Mouse (Mus musculus) G1E (cell line): Measurements from ENCODE around the gene Taf4. TPM values are rescaled to one million over a fixed set of nuclear protein-coding genes. Genes with fewer than 3 reads are reported as not detected.

Experiments used
- ATAC-seq: 2 replicates; pipeline ENCODE4 v1.8.0; 2016; ENCODE audit warnings: mild to moderate bottlenecking; ENCODE audit not compliant: insufficient number of reproducible peaks, poor library complexity, low FRiP score, severe bottlenecking; ENCODE audit errors: extremely low read depth
- DNase-seq: peaks from one replicate; pipeline ENCODE4 v3.0.0; 2012; ENCODE audit warnings: low spot score
- H3K27me3 ChIP-seq: 2 replicates; pipeline ENCODE4 v1.6.1; 2012; ENCODE audit warnings: mild to moderate bottlenecking, low read length, inconsistent platforms; ENCODE audit not compliant: insufficient read depth
- H3K36me3 ChIP-seq: replicated peaks from 2 replicates; pipeline ENCODE3; 2012; ENCODE audit warnings: mild to moderate bottlenecking, inconsistent platforms
- H3K4me1 ChIP-seq: 2 replicates; pipeline ENCODE4 v1.6.1; 2012; ENCODE audit warnings: low read depth, low read length, inconsistent platforms, mixed read lengths; ENCODE audit not compliant: insufficient read depth
- H3K4me3 ChIP-seq: 2 replicates; pipeline ENCODE4 v1.5.1; 2012; ENCODE audit warnings: low read depth, mild to moderate bottlenecking, inconsistent platforms, low read length, moderate library complexity, mixed read lengths
- H3K9me3 ChIP-seq: replicated peaks from 2 replicates; pipeline ENCODE4 v1.6.1; 2012; ENCODE audit warnings: inconsistent platforms
- CTCF ChIP-seq: IDR thresholded peaks from 2 replicates; pipeline ENCODE4 v1.5.1; 2012; ENCODE audit warnings: low read depth, low read length, inconsistent platforms, mixed read lengths
- GATA1 ChIP-seq: IDR thresholded peaks from 2 replicates; pipeline ENCODE4 v1.6.1; 2012; ENCODE audit warnings: borderline replicate concordance, low read length, inconsistent platforms, mixed read lengths
- GATA2 ChIP-seq: IDR thresholded peaks from 2 replicates; pipeline ENCODE4 v1.6.1; 2012; ENCODE audit warnings: low read depth, low read length, inconsistent platforms, borderline replicate concordance
- POLR2AphosphoS5 ChIP-seq: IDR thresholded peaks from 2 replicates; pipeline ENCODE4 v1.6.1; 2012; ENCODE audit warnings: low read depth, low read length, inconsistent platforms; ENCODE audit not compliant: insufficient replicate concordance
- TAL1 ChIP-seq: conservative IDR thresholded peaks from 2 replicates; pipeline ENCODE4 v1.6.1; 2012; ENCODE audit warnings: low read depth, low read length, inconsistent platforms, mixed read lengths
- polyA plus RNA-seq: library from polyadenylated mRNA; stranded (reverse); fragments of >175 nt; gene quantifications from 2 replicates; pipeline ENCODE4 v1.2.3, GENCODE M21; 2012
- total RNA-seq, 2 experiments: library from RNA; stranded (forward) in 1 of 2; stranded (reverse) in 1 of 2; fragments of 200-1000 nt in 1 of 2; fragments of >200 nt in 1 of 2; fragmentation: Nextera tagmentation in 1 of 2; gene quantifications; 2 replicates each; pipeline ENCODE4 v1.2.3; 2014 to 2017

Taf4 gene
- total and polyA plus RNA-seq, 3 experiments = 14.2 to 37.3 (median 29.3) TPM

DNA sequence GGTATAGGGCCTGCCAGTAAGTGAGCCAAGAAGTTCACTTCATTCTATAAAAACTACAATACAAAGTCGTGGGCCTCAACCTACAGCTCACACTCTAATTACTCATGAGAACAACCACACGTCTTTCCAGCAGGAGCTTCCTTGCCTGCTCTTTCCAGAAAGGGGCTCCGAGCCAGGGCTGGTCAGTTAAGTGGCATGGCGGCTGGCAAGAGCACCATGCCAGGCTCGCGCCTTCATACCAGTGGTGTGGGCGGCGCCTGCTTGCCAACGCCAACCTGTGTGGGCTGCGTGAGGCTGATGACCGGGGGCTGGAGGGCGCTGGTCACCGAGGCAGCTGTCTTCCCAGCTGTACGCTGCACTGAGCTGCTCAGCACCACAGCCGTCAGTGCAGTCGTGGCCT, 44.7 kb downstream of the Taf4 start:
- peaks cover 8% of the 10 kb centered on the region; the same call in 1 of the 2 replicates for H3K4me1 ChIP-seq
- no peak overlapping the region for H3K4me3 ChIP-seq
- peaks cover 97% of the 10 kb centered on the region for H3K36me3 ChIP-seq
- H3K27me3 ChIP-seq = no peaks in the 10 kb centered on the region
- no peak for DNase-seq
- H3K9me3 ChIP-seq = no peaks in the 10 kb centered on the region
- no peak for ATAC-seq
- no peak for TF ChIP-seq CTCF
- no peak for TF ChIP-seq GATA1
- no peak for TF ChIP-seq GATA2
- no peak for TF ChIP-seq POLR2AphosphoS5
- no peak for TF ChIP-seq TAL1

- no peaks in the 10 kb centered on the region for H3K27me3 ChIP-seq
- H3K36me3 ChIP-seq = peaks cover 97% of the 10 kb centered on the region
Observed at GRCm38 (mm10) chr2:179929166-179929565, 47.3 kb downstream of the Taf4 start.

DNA sequence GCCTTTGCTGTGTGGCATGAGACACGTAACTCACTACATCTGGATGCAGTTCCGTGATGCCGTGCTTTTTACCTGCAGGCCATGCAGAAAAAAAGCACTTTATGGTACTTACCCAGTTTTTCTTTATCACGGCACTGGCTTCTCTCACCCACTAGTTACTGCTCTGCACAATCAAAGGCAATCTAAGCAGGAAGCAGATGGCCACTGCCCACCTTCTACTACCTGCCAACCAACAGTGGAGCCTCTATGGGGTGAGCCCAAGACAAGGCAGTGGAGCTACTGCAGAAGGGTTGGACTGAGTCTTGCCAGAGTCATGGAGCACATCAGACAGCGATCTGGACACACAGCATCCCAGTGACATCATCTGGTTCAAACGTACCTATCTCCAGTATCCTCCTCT, 52.4 kb downstream of the Taf4 start:
- DNase-seq (no peak), ATAC-seq (no peak)
- H3K9me3 ChIP-seq = no peaks in the 10 kb centered on the region
- TF ChIP-seq GATA1 = no peak
- no peak for TF ChIP-seq GATA2
- TF ChIP-seq POLR2AphosphoS5 = no peak
- TF ChIP-seq CTCF = no peak
- TF ChIP-seq TAL1 = no peak
- peaks cover 4% of the 10 kb centered on the region; the same call in 1 of the 2 replicates for H3K4me1 ChIP-seq
- no peaks in the 10 kb centered on the region for H3K27me3 ChIP-seq
- peaks cover 96% of the 10 kb centered on the region for H3K36me3 ChIP-seq
- no peak overlapping the region for H3K4me3 ChIP-seq

More at GRCm38 (mm10) chr2:179929166-179929565, 47.3 kb downstream of the Taf4 start:
- ATAC-seq (no peak), DNase-seq (no peak)
- Histone ChIP-seq H3K4me1 (peaks cover 8% of the 10 kb centered on the region; the same call in 1 of the 2 replicates), H3K4me3 (no peak overlapping the region), H3K9me3 (no peaks in the 10 kb centered on the region)
- no peak for TF ChIP-seq GATA2
- TF ChIP-seq TAL1 = no peak

DNA sequence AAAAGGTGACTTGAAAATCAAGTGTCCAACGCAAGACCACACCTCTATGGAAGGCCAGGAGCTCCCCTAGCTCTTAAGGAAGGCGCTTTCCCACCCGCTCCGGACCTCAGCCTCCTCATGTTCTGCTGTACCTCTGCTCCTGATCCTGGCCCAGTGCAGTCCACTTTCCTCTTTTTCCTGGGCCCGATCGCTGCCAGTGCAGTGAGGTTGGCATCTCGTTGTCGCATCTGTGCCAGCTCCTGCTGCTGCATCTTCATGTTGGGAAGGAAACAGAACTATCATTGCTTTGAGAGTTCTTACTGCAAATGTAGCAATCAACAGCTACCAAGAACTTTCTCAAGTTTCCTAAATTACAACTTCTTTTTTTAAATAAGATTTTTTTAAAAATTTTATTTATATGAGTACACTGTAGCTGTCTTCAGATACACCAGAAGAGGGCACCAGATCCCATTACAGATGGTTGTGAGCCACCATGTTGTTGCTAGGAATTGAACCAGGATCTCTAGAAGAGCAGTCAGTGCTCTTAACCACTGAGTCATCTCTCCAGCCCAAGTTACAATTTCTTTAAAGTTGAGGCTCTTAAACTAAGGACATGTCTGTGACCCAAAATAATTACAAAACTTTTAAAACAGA, 55.3 kb downstream of the Taf4 start:
- H3K27me3 ChIP-seq = no peaks in the 10 kb centered on the region
- H3K4me1 ChIP-seq = no peaks in the 10 kb centered on the region
- no peak for ATAC-seq
- no peaks in the 10 kb centered on the region for H3K9me3 ChIP-seq
- H3K36me3 ChIP-seq = peaks cover 98% of the 10 kb centered on the region
- DNase-seq = no peak
- no peak overlapping the region for H3K4me3 ChIP-seq
- TF ChIP-seq CTCF (no peak), TAL1 (no peak), GATA2 (no peak), GATA1 (no peak), POLR2AphosphoS5 (no peak)

- ATAC-seq (no peak), DNase-seq (no peak)
- Histone ChIP-seq H3K4me1 (no peaks in the 10 kb centered on the region), H3K36me3 (peaks cover 98% of the 10 kb centered on the region), H3K9me3 (no peaks in the 10 kb centered on the region), H3K4me3 (no peak overlapping the region), H3K27me3 (no peaks in the 10 kb centered on the region)
- no peak for TF ChIP-seq POLR2AphosphoS5
- no peak for TF ChIP-seq CTCF
- TF ChIP-seq TAL1 = no peak
Observed at GRCm38 (mm10) chr2:179920042-179920441, 56.4 kb downstream of the Taf4 start.

GRCm38 (mm10) chr2:179916877-179917673, 59.4 kb downstream of the Taf4 start:
- Histone ChIP-seq H3K36me3 (peaks cover 96% of the 10 kb centered on the region), H3K9me3 (no peaks in the 10 kb centered on the region), H3K4me1 (no peaks in the 10 kb centered on the region), H3K27me3 (no peaks in the 10 kb centered on the region), H3K4me3 (no peak overlapping the region)
- peak; percentile 41 for DNase-seq
- TF ChIP-seq CTCF = peak; percentile 13; the same call in 1 of the 2 replicates
- no peak for TF ChIP-seq TAL1
- peak; percentile 43; the same call in 1 of the 2 replicates for ATAC-seq
